Mouse (Mus musculus) cerebellum, adult 8-10 months (tissue): ENCODE data around the gene Plxnb2.

ENCODE experiments used
- DNase-seq: peaks from one replicate; pipeline ENCODE4 v3.0.0; 2022

Plxnb2 gene

GRCm38 (mm10) chr15:89178954-89179629 is 1.5 kb downstream of the Plxnb2 start:
- peak; percentile 74 for DNase-seq

DNA sequence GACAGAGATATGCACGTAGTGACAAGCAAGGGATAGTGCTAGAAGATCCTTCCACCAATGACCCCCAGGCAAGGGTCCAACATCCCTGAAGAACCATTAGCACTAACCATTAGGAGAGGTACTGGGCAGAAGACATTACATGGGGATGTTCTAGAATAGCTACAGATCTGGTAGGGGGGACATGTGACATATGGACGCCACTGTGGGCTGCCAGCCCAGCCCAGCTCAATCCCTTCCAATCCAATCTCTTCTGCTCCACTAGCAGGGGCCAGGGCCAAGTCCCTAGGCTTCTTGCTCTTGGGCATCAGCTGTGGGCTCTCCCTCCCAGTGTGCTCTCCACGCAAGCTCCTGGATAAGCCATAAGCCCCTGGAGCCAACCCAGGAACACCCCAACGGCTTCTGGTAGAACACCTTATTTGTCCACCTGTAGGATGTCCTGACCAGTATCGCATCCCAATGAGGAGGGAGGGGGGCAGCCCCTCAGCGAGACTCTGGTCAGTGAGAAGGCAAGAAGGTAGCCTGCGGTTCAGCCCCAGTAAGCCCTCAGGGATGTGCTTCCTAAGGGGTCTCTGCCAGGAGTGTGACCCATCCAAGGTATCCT is 2.2 kb downstream of the Plxnb2 start:
- peak; percentile 86 for DNase-seq

DNA sequence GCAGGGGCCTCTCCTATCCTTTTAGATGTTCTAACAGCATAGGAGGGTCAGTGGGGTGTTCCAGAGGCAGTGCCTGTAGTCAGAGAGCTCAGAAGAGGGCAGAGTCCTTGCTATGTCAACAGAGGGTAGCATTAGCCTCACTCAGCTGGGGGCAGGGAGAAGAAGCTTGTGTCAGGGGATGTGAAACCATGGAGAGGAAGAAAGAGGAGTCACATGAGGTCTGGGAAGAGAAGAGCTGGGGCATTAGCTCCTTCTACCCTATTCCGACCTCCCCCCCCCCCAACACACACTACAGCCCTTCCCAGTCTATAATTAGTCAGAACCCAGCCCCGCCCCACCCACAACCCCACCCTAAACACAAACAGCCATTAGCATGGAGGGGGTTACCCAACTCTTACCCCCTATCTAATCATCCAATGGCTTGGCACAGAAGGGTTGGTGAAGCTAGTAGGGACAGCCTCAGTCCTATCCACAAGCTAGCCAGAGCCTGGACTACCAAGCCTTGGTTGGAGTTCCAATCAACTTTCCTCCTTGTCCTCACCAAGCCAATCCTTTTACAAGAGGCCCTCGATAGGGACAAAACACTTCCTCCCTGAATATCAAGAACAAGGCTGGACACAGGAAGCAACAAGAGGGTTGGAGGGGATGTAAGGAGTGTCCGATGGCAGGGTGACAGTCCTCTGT is 2.9 kb downstream of the Plxnb2 start:
- no peak for DNase-seq

- peak; percentile 82 for DNase-seq
These were observed 3.5 kb downstream of the Plxnb2 start for GRCm38 (mm10) chr15:89177121-89177520.

GRCm38 (mm10) chr15:89175411-89176155 is 5.0 kb downstream of the Plxnb2 start:
- DNase-seq = no peak

DNA sequence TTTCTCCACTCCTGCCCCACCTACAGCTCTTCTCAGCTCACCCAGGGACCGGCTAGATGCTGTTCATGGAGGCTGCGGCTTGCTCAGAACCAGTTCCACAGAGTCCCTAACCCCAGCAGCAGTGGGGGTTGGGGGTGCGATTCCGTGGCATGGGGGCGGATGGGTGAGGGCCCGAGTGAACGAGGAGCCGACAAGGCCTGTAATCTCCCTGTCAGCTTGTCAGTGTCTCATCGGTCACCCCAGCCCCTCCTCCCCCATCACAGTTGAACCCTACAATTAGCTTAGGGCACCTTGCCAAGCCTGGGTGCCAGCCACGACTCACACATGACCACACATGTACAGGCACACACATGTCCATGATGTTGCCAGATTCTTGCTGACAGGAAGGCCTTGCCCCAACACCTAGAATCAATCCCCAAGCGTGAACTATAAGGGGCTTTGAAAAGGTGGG is 5.7 kb downstream of the Plxnb2 start:
- DNase-seq = no peak

- peak; percentile 78 for DNase-seq
These were observed 6.7 kb downstream of the Plxnb2 start for GRCm38 (mm10) chr15:89173906-89174214.

DNA sequence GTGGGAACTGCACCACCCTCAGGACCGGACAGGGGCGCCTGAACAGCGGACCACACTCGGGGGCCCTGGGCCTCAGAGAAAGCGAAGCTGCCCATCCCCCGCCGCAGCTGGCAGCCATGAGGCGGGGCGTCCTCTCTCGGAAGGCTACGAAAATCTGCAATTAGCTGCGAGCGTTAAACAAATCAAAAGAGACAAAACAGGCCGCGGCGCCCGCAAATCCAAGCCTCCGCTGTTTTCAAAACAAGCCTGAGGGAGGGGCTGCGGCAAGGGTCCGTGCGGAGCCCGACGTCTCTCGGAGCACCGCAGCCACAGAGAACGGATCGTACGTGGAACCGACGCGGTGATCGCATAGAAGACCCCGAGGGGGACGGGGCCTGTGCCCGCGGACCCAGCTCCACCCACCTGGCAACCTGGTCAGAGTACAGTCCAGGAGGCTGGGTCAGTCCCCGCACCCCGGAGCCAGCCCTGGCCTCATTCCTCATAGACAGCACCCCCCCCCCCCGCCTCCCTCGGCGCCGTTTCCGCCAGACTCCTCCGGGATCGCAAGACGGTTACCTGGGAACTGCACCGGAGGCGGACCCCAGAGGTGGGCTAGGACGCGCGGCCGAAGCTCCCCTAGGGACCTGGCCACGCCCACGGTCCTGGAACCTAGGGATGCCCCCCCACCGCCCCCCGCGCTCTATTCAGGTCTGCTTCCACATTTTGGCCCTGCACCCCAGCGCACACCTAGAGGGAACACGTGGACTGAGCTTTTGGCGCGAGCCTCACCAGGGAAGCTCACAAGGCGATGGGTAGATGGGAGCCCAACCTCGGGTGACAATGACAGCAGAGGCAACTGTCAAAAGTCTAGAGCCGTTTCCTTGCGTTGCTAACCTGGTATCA is 7.3 kb downstream of the Plxnb2 start:
- DNase-seq = no peak

- DNase-seq = no peak
These were observed 8.2 kb downstream of the Plxnb2 start for GRCm38 (mm10) chr15:89172276-89172935.

DNA sequence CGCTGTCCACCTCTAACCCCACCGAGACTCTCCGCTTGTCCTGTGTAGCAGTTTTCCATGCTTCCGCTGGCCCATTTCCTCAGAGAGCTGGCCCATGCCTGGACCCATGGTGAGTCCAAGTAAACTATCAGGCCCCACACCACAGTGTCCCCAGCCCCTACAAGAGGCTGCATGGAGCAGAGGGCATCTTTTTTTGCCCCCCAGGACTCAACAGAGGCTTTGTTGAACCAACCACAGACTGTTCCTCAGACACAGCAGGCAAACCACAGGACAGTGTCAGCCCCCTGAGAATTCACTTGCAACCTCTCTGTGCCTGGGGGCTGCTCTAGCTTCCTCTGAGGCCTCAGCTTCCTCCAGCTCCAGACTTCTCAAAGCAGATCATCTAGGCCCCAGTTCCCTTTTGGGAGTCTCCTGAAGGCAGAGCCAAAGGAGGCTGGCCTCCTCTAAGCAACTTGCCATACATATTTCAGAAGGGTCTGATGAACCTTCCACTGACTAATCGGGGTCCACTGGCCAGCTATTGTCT is 9.0 kb downstream of the Plxnb2 start:
- DNase-seq = no peak

- no peak for DNase-seq
These were observed 10.5 kb downstream of the Plxnb2 start for GRCm38 (mm10) chr15:89170102-89170501.

DNA sequence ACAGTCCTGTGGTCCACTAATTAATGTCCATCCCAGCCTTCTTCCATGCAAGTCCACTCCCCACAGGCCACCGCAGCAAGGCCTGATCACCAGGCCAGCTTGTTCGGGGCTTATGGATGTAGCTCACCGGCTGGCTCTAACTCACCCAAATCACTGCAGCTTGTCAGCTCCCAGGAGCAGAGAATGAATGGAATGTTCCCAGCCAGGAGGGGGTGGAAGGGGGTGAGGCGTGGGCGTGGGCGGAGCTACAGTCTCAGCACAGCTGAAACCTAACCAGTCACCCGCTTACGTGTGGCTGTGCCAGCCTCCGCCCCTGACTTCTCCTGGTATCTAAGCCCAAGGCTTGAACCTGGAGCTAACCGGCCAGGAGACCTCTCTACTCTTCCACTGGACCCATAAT is 11.2 kb downstream of the Plxnb2 start:
- DNase-seq = peak; percentile 82

- DNase-seq = peak; percentile 59
These were observed 11.7 kb downstream of the Plxnb2 start for GRCm38 (mm10) chr15:89168922-89169321.

- DNase-seq = no peak
These were observed 15.1 kb downstream of the Plxnb2 start for GRCm38 (mm10) chr15:89165478-89165877.

DNA sequence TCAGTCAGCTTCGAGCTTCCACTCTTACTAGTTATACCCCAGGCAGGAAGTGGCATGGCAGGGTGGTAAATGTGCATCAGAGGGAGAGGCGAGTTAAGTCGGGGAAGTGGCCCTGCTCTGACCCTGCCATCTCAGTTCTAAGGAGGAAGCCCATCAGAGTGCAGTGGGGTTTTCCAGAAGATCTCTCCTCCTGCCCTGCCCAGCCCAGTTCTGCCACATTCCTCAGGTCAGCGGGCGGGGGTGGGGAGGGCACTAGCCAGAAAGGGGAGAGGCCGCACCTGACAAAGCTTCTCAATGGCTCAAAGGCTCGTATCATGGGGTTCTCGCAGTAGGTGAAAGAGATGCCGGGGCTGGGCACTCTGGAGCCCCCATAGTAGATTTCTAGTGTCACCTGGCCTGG is 19.2 kb downstream of the Plxnb2 start:
- no peak for DNase-seq

DNA sequence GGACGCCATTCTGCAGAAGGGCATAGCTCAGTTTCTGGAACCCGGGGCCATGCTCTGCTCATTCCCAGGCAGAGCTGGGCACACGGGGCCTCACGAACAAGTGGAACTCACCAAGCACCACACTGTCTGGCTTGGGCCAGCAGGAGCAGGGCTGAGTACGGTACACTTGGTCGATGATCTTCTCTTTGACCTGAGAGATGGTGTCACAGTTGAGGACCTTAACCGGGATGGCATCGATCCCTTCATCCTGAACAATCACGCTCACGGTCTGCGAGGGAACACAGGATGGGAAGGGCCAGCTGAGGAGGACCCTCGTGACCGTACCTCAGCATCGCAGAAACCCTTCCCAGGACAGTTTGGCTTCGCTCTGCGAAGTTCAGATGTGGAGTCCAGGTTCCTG is 22.1 kb downstream of the Plxnb2 start:
- no peak for DNase-seq

- peak; percentile 74 for DNase-seq
These were observed 22.6 kb downstream of the Plxnb2 start for GRCm38 (mm10) chr15:89157954-89158353.

- no peak for DNase-seq
These were observed 28.3 kb downstream of the Plxnb2 start for GRCm38 (mm10) chr15:89152312-89152711.

- DNase-seq = no peak
These were observed 30.6 kb downstream of the Plxnb2 start for GRCm38 (mm10) chr15:89150041-89150390.

- DNase-seq = no peak
These were observed 31.1 kb downstream of the Plxnb2 start, which contains the start of gene Mapk11 for GRCm38 (mm10) chr15:89149271-89150040. TSS of gene Mapk11 (minus strand) at chr15:89149628.
